Mouse (Mus musculus): ENCODE measurements at regions not wholly inside any gene's neighbourhood (a gene's known extent, or its start where the extent isn't known, plus 50 kb on each side); places are given as distances from the start of the nearest gene placed in this dataset.

GRCm38 (mm10) chr7:125222684-125223083 lies 221.8 kb upstream of the Kdm8 start:
- TF ChIP-seq CTCF (IDR thresholded peaks at IDR 0.05; ENCODE audit: low read depth), result no peak
- no peak for TF ChIP-seq EP300 (IDR thresholded peaks at IDR 0.05; ENCODE audit: low read depth)

Measured in liver, postnatal 0 days (tissue).